Mouse (Mus musculus) MEL (cell line): ENCODE results near the gene March6. TPM values are rescaled to one million over a fixed set of nuclear protein-coding genes. Genes with fewer than 3 reads are reported as not detected.

Experiments
- DNase-seq: peaks from one replicate; pipeline ENCODE4 v3.0.0; 2011; ENCODE audit warnings: low read depth, low spot score
- H3K27ac ChIP-seq: 2 replicates; pipeline ENCODE4 v1.5.1; 2012; ENCODE audit warnings: low read depth, mild to moderate bottlenecking, control low read depth, low read length, moderate library complexity; ENCODE audit not compliant: control insufficient read depth
- H3K27me3 ChIP-seq, 2 experiments: fragments of 150-350 bp in 1 of 2; sonication (generic) in 1 of 2; 2 replicates each; pipeline ENCODE4 v1.6.1; 2012; ENCODE audit warnings: low read length in 2 of 2, mild to moderate bottlenecking in 2 of 2, improper control_type of control experiment in 1 of 2, moderate library complexity in 1 of 2; ENCODE audit not compliant: insufficient read depth in 2 of 2, control insufficient read depth in 1 of 2
- H3K36me3 ChIP-seq, 2 experiments: 2 replicates each; pipeline ENCODE4 v1.6.1; 2012 to 2014; ENCODE audit warnings: low read length in 2 of 2, improper control_type of control experiment in 1 of 2, inconsistent platforms in 1 of 2, mild to moderate bottlenecking in 1 of 2; ENCODE audit not compliant: insufficient read depth in 2 of 2, control insufficient read depth in 1 of 2
- H3K4me1 ChIP-seq, 2 experiments: fragments of 150-350 bp in 1 of 2; sonication (generic) in 1 of 2; 2 replicates each; pipeline ENCODE4 v1.6.1; 2012; ENCODE audit warnings: low read length in 2 of 2, improper control_type of control experiment in 1 of 2, mild to moderate bottlenecking in 1 of 2; ENCODE audit not compliant: insufficient read depth in 2 of 2, control insufficient read depth in 1 of 2
- H3K4me3 ChIP-seq, 2 experiments: fragments of 150-350 bp in 1 of 2; sonication (generic) in 1 of 2; 2 replicates each; pipeline ENCODE4 v1.5.1; 2012; ENCODE audit warnings: low read depth in 2 of 2, low read length in 2 of 2, mild to moderate bottlenecking in 2 of 2, moderate library complexity in 2 of 2, control low read depth in 1 of 2, improper control_type of control experiment in 1 of 2; ENCODE audit not compliant: control insufficient read depth in 1 of 2, insufficient read depth in 1 of 2
- H3K79me2 ChIP-seq: 2 replicates; pipeline ENCODE4 v1.6.1; 2012; ENCODE audit warnings: mild to moderate bottlenecking, low read length, moderate library complexity; ENCODE audit not compliant: control insufficient read depth, poor library complexity, insufficient read depth
- H3K9ac ChIP-seq: 2 replicates; pipeline ENCODE4 v1.6.1; 2012; ENCODE audit warnings: low read depth, mild to moderate bottlenecking, control low read depth, low read length, moderate library complexity; ENCODE audit not compliant: control insufficient read depth, poor library complexity, severe bottlenecking
- H3K9me3 ChIP-seq: fragments of 150-350 bp; sonication (generic); replicated peaks from 2 replicates; pipeline ENCODE4 v1.6.1; 2012; ENCODE audit warnings: mild to moderate bottlenecking, low read length, improper control_type of control experiment, moderate library complexity; ENCODE audit not compliant: insufficient read depth
- BHLHE40 ChIP-seq: IDR thresholded peaks from 2 replicates; pipeline ENCODE4 v1.6.1; 2012; ENCODE audit warnings: low read depth, mild to moderate bottlenecking, inconsistent platforms, low read length, improper control_type of control experiment, borderline replicate concordance
- ELF1 ChIP-seq: IDR thresholded peaks from 2 replicates; pipeline ENCODE4 v1.6.1; 2014; ENCODE audit warnings: low read depth, mild to moderate bottlenecking, inconsistent platforms, low read length, improper control_type of control experiment, moderate library complexity
- EP300 ChIP-seq, 2 experiments: IDR thresholded peaks; 2 replicates each; pipeline ENCODE4 v1.6.1; 2011; ENCODE audit warnings: improper control_type of control experiment in 2 of 2, low read length in 2 of 2, low read depth in 1 of 2, mild to moderate bottlenecking in 1 of 2
- GABPA ChIP-seq: IDR thresholded peaks from 2 replicates; pipeline ENCODE4 v1.6.1; 2012; ENCODE audit warnings: low read depth, mild to moderate bottlenecking, inconsistent platforms, low read length, improper control_type of control experiment, moderate library complexity
- GATA1 ChIP-seq: IDR thresholded peaks from 2 replicates; pipeline ENCODE4 v1.6.1; 2011; ENCODE audit warnings: low read depth, low read length, improper control_type of control experiment
- HCFC1 ChIP-seq: IDR thresholded peaks from 2 replicates; pipeline ENCODE4 v1.6.1; 2012; ENCODE audit warnings: low read depth, mild to moderate bottlenecking, inconsistent platforms, low read length, improper control_type of control experiment, moderate library complexity
- JUND ChIP-seq: IDR thresholded peaks from 2 replicates; pipeline ENCODE4 v1.6.1; 2011; ENCODE audit warnings: low read depth, mild to moderate bottlenecking, improper control_type of control experiment, low read length
- KAT2A ChIP-seq: conservative IDR thresholded peaks from 2 replicates; pipeline ENCODE4 v1.6.1; 2012; ENCODE audit warnings: low read depth, low read length, improper control_type of control experiment, inconsistent platforms
- MAFK ChIP-seq: IDR thresholded peaks from 2 replicates; pipeline ENCODE4 v1.6.1; 2011; ENCODE audit warnings: low read depth, mild to moderate bottlenecking, low read length, improper control_type of control experiment, borderline replicate concordance
- MYC ChIP-seq: IDR thresholded peaks from 2 replicates; pipeline ENCODE4 v1.6.1; 2011; ENCODE audit warnings: low read depth, mild to moderate bottlenecking, low read length, improper control_type of control experiment, moderate library complexity
- POLR2A ChIP-seq, 2 experiments: IDR thresholded peaks; 2 replicates each; pipeline ENCODE4 v1.6.1; 2011 to 2012; ENCODE audit warnings: low read length in 2 of 2, mild to moderate bottlenecking in 2 of 2, control low read depth in 1 of 2, improper control_type of control experiment in 1 of 2, low read depth in 1 of 2, moderate library complexity in 1 of 2; ENCODE audit not compliant: control insufficient read depth in 1 of 2, insufficient read depth in 1 of 2, poor library complexity in 1 of 2
- POLR2AphosphoS5 ChIP-seq: IDR thresholded peaks from 2 replicates; pipeline ENCODE4 v1.6.1; 2012; ENCODE audit warnings: low read depth, borderline replicate concordance, mild to moderate bottlenecking, inconsistent platforms, low read length, moderate library complexity, mixed read lengths
- RCOR1 ChIP-seq: IDR thresholded peaks from 2 replicates; pipeline ENCODE4 v1.6.1; 2012; ENCODE audit warnings: low read depth, mild to moderate bottlenecking, inconsistent platforms, low read length, improper control_type of control experiment
- SIN3A ChIP-seq: IDR thresholded peaks from 2 replicates; pipeline ENCODE4 v1.6.1; 2012; ENCODE audit warnings: low read length, improper control_type of control experiment, inconsistent platforms
- SMC3 ChIP-seq: IDR thresholded peaks from 2 replicates; pipeline ENCODE4 v1.6.1; 2011; ENCODE audit warnings: low read depth, low read length, improper control_type of control experiment
- TBP ChIP-seq: IDR thresholded peaks from 2 replicates; pipeline ENCODE4 v1.8.0; 2011; ENCODE audit warnings: low read depth, low read length, improper control_type of control experiment
- TCF12 ChIP-seq: IDR thresholded peaks from 2 replicates; pipeline ENCODE4 v1.6.1; 2014; ENCODE audit warnings: low read depth, mild to moderate bottlenecking, inconsistent platforms, low read length, improper control_type of control experiment, moderate library complexity
- UBTF ChIP-seq: IDR thresholded peaks from 2 replicates; pipeline ENCODE4 v1.6.1; 2012; ENCODE audit warnings: low read depth, mild to moderate bottlenecking, inconsistent platforms, low read length, improper control_type of control experiment, moderate library complexity, borderline replicate concordance; ENCODE audit not compliant: insufficient read depth
- USF1 ChIP-seq: IDR thresholded peaks from 2 replicates; pipeline ENCODE4 v1.6.1; 2014; ENCODE audit warnings: low read depth, mild to moderate bottlenecking, inconsistent platforms, low read length, improper control_type of control experiment, moderate library complexity
- ZC3H11A ChIP-seq: IDR thresholded peaks from 2 replicates; pipeline ENCODE4 v1.6.1; 2012; ENCODE audit warnings: low read depth, mild to moderate bottlenecking, inconsistent platforms, low read length, improper control_type of control experiment
- polyA plus RNA-seq, 2 experiments: library from polyadenylated mRNA; stranded (reverse) in 1 of 2; unstranded in 1 of 2; fragments of >175 nt in 1 of 2; fragments of >200 nt in 1 of 2; gene quantifications; 2 replicates each; pipeline versions ENCODE4 v1.2.1 to v1.2.4; 2012; ENCODE audit warnings: low replicate concordance in 2 of 2, low read depth in 1 of 2; ENCODE audit not compliant: insufficient read length in 2 of 2, insufficient read depth in 1 of 2, missing spikeins in 1 of 2
- total RNA-seq: library from RNA; depleted of rRNA; stranded (reverse); fragments of 300-350 nt; gene quantifications from 2 replicates; pipeline ENCODE4 v1.2.3, GENCODE M21; 2012

March6 gene
- total and polyA plus RNA-seq, 3 experiments = 37.9 to 114 (median 62.5) TPM

DNA sequence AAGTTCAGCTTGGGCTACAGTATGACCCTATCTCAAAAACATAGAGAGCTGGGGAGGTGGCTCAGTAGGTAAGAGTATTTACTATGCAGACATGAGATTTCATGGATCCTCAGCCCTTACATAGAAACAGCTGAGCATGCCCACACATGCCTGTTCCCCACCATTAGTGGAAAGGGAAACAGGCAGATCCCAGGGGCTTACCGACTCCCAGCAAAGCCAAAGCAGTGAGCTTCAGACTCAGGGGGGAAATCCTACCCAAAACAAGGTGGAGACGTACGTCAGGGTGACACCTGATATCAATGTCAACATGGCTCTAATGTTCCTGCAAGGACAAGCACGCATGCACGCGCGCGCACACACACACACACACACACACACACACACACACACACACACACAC, 99.0 kb downstream of the March6 start:
- Histone ChIP-seq H3K9ac (no peak overlapping the region), H3K36me3 (no peaks in the 10 kb centered on the region), H3K9me3 (no peaks in the 10 kb centered on the region), H3K79me2 (no peaks in the 10 kb centered on the region), H3K4me3 (no peak overlapping the region), H3K27ac (no peak overlapping the region), H3K4me1 (0 out of 4 replicates have a peak, but pooled peaks cover 0 to 7% of the 10 kb centered on the region in 2 experiments), H3K27me3 (peaks cover 0 to 5% of the 10 kb centered on the region in 2 experiments; a peak in 2 of 4 replicates)
- no peak for DNase-seq
- TF ChIP-seq SIN3A (no peak), USF1 (no peak), UBTF (no peak), RCOR1 (no peak)
- TF ChIP-seq, all 39 proteins: peak for 0

GRCm38 (mm10) chr15:31430014-31430413, 100.8 kb downstream of the March6 start:
- 0 out of 4 replicates have a peak, but pooled peaks cover 0 to 7% of the 10 kb centered on the region in 2 experiments for H3K4me1 ChIP-seq
- TF ChIP-seq ELF1 = no peak
- TF ChIP-seq GABPA = no peak
- no peak for TF ChIP-seq BHLHE40
- TF ChIP-seq MAFK = no peak
- no peak for TF ChIP-seq GATA1
- no peak for TF ChIP-seq TBP
- TF ChIP-seq MYC = no peak
- no peak for TF ChIP-seq JUND
- TF ChIP-seq SIN3A = no peak
- TF ChIP-seq TCF12 = no peak
- no peak for TF ChIP-seq KAT2A
- TF ChIP-seq SMC3 = no peak
- no peak for TF ChIP-seq POLR2A (IDR thresholded peaks at IDR 0.05; ENCODE audit: control insufficient read depth in 1 of 2, insufficient read depth in 1 of 2, low read depth in 1 of 2, low read length in 2 of 2, poor library complexity in 1 of 2)
- no peak for TF ChIP-seq HCFC1
- TF ChIP-seq ZC3H11A = no peak
- no peak for TF ChIP-seq EP300 (IDR thresholded peaks at IDR 0.05; ENCODE audit: low read depth in 1 of 2, low read length in 2 of 2)
- no peak for TF ChIP-seq POLR2AphosphoS5
- H3K36me3 ChIP-seq = no peaks in the 10 kb centered on the region
- peaks cover 0 to 5% of the 10 kb centered on the region in 2 experiments; a peak in 2 of 4 replicates for H3K27me3 ChIP-seq
- DNase-seq = no peak
- no peak overlapping the region for H3K27ac ChIP-seq
- no peaks in the 10 kb centered on the region for H3K9me3 ChIP-seq
- no peak overlapping the region for H3K4me3 ChIP-seq
- H3K9ac ChIP-seq = no peak overlapping the region
- no peaks in the 10 kb centered on the region for H3K79me2 ChIP-seq
